Mouse (Mus musculus) megakaryocyte progenitor cell, adult 5-6 weeks (primary cell): Measurements from ENCODE around the gene Atxn10. TPM values are rescaled to one million over a fixed set of nuclear protein-coding genes. Genes with fewer than 3 reads are reported as not detected.

ENCODE experiments used
- ATAC-seq: replicated peaks from 2 replicates; pipeline ENCODE4 v1.8.0; 2016; ENCODE audit warnings: mild to moderate bottlenecking, moderate TSS enrichment, inconsistent platforms; ENCODE audit not compliant: poor library complexity
- total RNA-seq, 2 experiments: library from RNA; stranded (forward) in 1 of 2; stranded (reverse) in 1 of 2; fragments of 157-497, 149-512 nt in 1 of 2; fragments of 200-1000 nt in 1 of 2; gene quantifications; 2 replicates each; pipeline versions ENCODE4 v1.2.3 to v1.2.4; 2015 to 2017

Gene Atxn10
- total RNA-seq, 2 experiments from 2014 or later: 89.4 to 163 TPM

- ATAC-seq: no peak
These were observed 65.9 kb downstream of the Atxn10 start for GRCm38 (mm10) chr15:85401926-85402325.

GRCm38 (mm10) chr15:85403256-85403731 lies 67.2 kb downstream of the Atxn10 start:
- ATAC-seq: no peak

- peak; percentile 29; the same call in 1 of the 2 replicates for ATAC-seq
These were observed 68.7 kb downstream of the Atxn10 start for GRCm38 (mm10) chr15:85404739-85405138.

- ATAC-seq: no peak
These were observed 69.5 kb downstream of the Atxn10 start for GRCm38 (mm10) chr15:85405567-85405966.

DNA sequence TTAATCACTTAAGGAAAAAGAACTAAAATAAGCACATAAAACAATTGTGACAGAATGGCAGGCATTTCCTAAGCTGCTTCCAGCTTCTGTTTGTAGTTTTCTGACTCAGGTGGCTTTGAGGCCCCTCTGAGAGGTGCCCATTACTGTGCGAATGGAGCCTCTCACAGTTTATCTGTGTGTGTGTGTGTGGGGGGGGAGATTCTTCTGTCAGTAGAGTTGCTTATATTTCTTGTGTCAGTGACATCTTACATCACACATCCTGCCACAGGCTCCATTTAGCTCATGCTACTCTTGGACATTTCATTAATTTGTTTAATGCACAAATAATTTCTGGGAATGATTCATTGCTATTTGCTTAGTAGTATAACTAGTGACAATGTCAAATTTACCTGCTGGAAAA lies 70.8 kb downstream of the Atxn10 start:
- ATAC-seq: no peak

DNA sequence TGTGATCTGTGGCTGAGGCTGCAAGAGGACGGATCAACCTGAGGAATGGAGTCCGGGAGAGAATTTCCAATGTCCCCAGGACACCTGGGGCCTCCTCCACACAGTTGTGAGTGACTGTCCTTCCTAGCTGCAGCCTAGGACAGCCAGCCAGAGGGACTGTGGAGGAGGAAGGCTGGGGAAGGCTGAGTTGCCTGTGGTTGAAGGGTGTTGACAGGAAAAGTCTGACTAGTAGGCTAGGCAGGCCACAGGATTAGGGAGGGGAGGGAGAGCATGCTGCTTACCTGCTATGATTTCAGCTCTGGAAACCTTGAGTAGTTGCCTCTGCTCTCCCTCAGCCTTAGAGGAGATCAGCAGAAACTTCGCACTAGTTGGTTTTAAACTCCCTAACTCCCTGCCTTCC lies 71.3 kb downstream of the Atxn10 start:
- ATAC-seq: no peak

DNA sequence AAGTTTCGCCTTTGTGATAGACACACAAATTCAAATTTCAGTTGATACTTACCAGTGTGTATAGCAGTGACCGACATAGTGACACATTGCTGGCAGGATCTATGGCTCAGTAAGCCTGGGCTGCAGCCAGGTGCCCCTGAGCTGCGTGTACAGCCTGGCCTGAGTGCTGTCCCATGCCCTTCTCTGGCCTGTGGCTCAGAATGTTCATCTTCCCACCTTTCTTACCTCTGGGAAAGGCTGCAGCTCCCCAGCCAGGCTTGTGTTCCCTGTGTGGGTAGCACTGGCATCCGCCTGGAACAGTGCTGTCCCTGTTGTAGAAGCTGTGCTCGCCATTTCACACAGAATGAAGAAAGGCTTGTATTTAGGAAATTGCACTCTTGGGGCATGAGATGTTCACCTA lies 72.7 kb downstream of the Atxn10 start:
- no peak for ATAC-seq

- ATAC-seq: no peak; the same call in 1 of the 2 replicates
These were observed 73.3 kb downstream of the Atxn10 start for GRCm38 (mm10) chr15:85409245-85409783.

DNA sequence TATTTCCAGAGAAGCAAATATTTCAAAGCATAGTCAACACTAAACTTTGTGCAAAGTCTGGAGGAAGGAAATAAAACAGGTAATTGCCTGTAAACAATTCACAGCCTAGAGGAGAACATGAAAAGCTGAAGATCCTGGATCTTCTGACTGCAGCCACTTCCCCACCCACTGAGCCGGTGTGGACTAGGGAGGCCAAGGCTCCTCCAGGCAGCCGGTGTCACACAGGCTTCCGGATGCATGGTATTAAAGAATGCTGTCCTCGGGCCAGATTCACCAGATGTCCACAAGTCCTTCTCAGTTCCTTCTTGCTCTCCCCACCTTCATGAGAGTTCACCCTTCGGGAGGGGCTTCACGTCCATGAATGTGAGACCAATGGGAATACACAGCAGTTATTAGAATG lies 73.8 kb downstream of the Atxn10 start:
- ATAC-seq: no peak

GRCm38 (mm10) chr15:85414620-85415019 lies 78.6 kb downstream of the Atxn10 start:
- ATAC-seq: peak; percentile 54

- ATAC-seq: no peak
These were observed 84.6 kb downstream of the Atxn10 start for GRCm38 (mm10) chr15:85420686-85421085.

GRCm38 (mm10) chr15:85424197-85424596 lies 88.2 kb downstream of the Atxn10 start:
- no peak for ATAC-seq

GRCm38 (mm10) chr15:85428140-85428539 lies 92.1 kb downstream of the Atxn10 start:
- no peak for ATAC-seq

GRCm38 (mm10) chr15:85442568-85442967 lies 106.5 kb downstream of the Atxn10 start:
- ATAC-seq: no peak

DNA sequence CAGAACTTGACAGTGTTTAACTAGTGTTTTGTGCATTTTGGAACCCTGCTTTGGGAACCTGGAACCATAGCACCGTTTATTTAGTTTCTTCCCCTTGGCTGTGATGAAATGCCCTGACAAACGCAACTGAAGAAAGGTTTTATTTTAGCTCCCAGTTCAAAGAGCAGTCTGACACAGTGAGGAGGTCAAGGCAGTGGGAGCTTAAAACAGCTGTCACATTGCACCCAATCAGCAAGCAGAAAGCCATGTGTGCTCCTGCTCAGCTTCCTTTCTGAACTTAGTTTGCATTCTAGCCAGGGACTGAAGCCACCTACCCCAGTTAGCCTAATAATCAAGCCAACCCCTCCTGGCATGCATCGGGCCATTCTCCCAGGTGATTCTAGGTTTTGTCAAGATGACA lies 110.6 kb downstream of the Atxn10 start:
- ATAC-seq: no peak

DNA sequence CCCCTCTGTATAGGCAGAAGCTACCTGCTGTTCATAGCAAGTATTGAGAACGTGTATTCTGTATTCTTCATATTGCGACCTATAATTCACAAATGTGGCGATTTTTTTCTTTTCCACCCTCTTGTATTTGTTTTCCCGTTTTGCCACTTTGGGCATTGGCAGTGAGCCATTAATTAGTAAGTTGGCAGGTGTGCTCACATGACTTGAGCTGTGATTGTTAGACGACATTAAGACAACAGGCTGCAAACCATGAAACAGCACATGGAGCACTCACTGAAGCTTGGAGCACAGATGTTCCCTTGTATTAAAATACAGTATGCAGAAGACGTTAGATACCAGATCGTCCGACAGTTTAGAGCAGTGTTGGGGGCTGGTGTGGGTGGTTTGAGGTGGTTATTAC lies 120.8 kb downstream of the Atxn10 start:
- ATAC-seq: no peak

DNA sequence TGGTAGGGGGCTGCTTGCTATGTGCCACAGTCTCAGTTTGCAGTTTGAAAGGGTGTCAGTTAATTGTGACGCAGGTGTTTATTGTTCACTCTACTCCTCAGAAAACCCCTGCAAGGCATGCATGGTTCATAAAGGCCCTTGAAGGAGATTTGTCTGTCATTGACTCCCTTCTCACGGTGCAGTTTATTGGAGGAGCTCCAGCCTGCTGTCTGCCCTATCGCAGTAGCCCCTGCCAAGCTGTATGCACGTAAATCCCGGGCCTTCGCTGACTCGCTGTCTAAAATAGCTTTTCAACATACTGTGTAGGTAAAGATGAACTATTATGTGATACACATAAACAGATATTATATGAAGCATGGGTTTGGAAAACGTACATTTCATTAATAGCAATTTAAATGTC lies 121.8 kb downstream of the Atxn10 start:
- no peak for ATAC-seq

- no peak for ATAC-seq
These were observed 122.6 kb downstream of the Atxn10 start for GRCm38 (mm10) chr15:85458631-85459082.

DNA sequence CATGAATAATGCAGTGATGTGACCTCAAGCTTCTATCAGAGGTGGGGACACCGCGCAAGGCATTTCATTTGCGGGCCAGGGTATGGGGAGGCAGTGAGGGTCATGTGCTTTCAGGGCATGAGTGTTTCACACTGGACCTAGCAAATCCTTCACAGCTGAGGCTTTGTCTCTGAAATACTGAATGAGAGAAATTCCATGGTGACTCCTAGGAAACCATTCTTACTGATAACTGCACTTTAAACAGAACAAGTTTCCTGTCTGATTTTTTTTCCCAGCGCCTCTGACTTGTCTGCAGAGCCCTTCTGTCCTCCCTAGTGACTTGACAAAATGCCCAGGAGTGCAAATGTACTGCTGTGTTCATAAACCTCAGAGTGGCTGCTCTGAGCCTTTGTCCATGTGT lies 125.5 kb downstream of the Atxn10 start:
- no peak for ATAC-seq

- ATAC-seq: no peak
These were observed 126.1 kb downstream of the Atxn10 start for GRCm38 (mm10) chr15:85462138-85462537.

GRCm38 (mm10) chr15:85463027-85463790 lies 127.2 kb downstream of the Atxn10 start:
- no peak for ATAC-seq

DNA sequence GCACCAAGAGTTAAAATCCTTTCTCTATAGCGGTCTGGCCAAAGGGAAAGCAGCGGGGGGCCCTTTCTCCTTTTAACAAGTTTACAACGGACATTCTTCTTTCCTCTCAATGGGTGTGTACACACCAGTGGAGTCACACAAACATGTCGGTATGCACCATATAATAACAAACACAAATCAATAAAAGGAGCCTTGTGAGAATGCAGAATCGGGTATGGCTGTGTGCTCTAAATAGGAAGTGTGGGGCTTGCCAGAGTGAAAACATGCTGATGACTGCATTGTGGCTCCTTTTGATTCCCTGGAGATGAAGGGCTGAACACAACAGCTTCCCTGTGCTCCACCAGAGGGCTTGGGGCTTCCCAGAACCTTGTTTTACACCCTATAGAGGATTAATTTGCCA lies 128.1 kb downstream of the Atxn10 start:
- ATAC-seq: no peak
